Mouse (Mus musculus) lung, postnatal 0 days (tissue): ENCODE measurements at regions not wholly inside any gene's neighbourhood (a gene's known extent, or its start where the extent isn't known, plus 50 kb on each side); places are given as distances from the start of the nearest gene placed in this dataset.

ENCODE experiments used
- CTCF ChIP-seq: IDR thresholded peaks from 2 replicates; pipeline ENCODE4 v1.5.1; 2016; ENCODE audit warnings: antibody characterized with exemption, mild to moderate bottlenecking
- EP300 ChIP-seq: IDR thresholded peaks from 2 replicates; pipeline ENCODE4 v1.6.1; 2016; ENCODE audit warnings: antibody characterized with exemption, mild to moderate bottlenecking, control low read depth

- no peak for TF ChIP-seq CTCF
- no peak for TF ChIP-seq EP300
Observed at GRCm38 (mm10) chr19:26510185-26510584, 94.7 kb upstream of the Smarca2 start.
